Mouse (Mus musculus) forebrain, embryonic 13.5 days (tissue): ENCODE results near the gene Thada. TPM values are rescaled to one million over a fixed set of nuclear protein-coding genes. Genes with fewer than 3 reads are reported as not detected.

Experiments used
- ATAC-seq: fragments of 200-750 bp; cut with Nextera tagmentation; 2 replicates; pipeline ENCODE4 v1.8.0; 2017
- H3K27ac ChIP-seq: fragments of 300-500 bp; sonication (generic); 2 replicates; pipeline ENCODE4 v1.5.1; 2015; ENCODE audit warnings: inconsistent platforms, mild to moderate bottlenecking, moderate library complexity
- H3K27me3 ChIP-seq: fragments of 300-500 bp; sonication (generic); 2 replicates; pipeline ENCODE4 v1.6.1; 2015; ENCODE audit warnings: mild to moderate bottlenecking, inconsistent platforms
- H3K36me3 ChIP-seq: fragments of 300-500 bp; sonication (generic); 2 replicates; pipeline ENCODE4 v1.6.1; 2015; ENCODE audit warnings: mild to moderate bottlenecking, inconsistent platforms; ENCODE audit not compliant: poor library complexity, severe bottlenecking
- H3K4me1 ChIP-seq: fragments of 300-500 bp; sonication (generic); 2 replicates; pipeline ENCODE4 v1.6.1; 2015; ENCODE audit warnings: inconsistent platforms
- H3K4me2 ChIP-seq: fragments of 300-500 bp; sonication (generic); 2 replicates; pipeline ENCODE4 v1.6.1; 2015; ENCODE audit warnings: inconsistent platforms, mild to moderate bottlenecking, moderate library complexity
- H3K4me3 ChIP-seq: fragments of 300-500 bp; sonication (generic); 2 replicates; pipeline ENCODE4 v1.5.1; 2015; ENCODE audit warnings: mild to moderate bottlenecking, inconsistent platforms
- H3K9ac ChIP-seq: fragments of 300-500 bp; sonication (generic); 2 replicates; pipeline ENCODE4 v1.6.1; 2015; ENCODE audit warnings: mild to moderate bottlenecking, inconsistent platforms
- H3K9me3 ChIP-seq: fragments of 300-500 bp; sonication (generic); replicated peaks from 2 replicates; pipeline ENCODE4 v1.6.1; 2016; ENCODE audit warnings: inconsistent platforms
- WGBS: fragments of 180-500 bp; shearing (Covaris S2); methylation state at CpG from one replicate; pipeline ENCODE4 v1.1.7; 2015; 5-methylcytosine and 5-hydroxymethylcytosine counted together
- polyA plus RNA-seq: library from polyadenylated mRNA; unstranded; fragments of >200 nt; fragmentation: Nextera tagmentation; extraction: Ambion mirVana; gene quantifications from 2 replicates; pipeline ENCODE4 v1.2.1, GENCODE M21; 2015

Thada gene
- polyA plus RNA-seq, 1 experiment from 2014 or later: 6.9 TPM

- Histone ChIP-seq H3K4me3 (no peak overlapping the region), H3K27ac (no peak overlapping the region), H3K4me2 (no peak overlapping the region), H3K27me3 (no peaks in the 10 kb centered on the region), H3K4me1 (peaks cover 6% of the 10 kb centered on the region; the same call in 1 of the 2 replicates), H3K9me3 (no peaks in the 10 kb centered on the region), H3K36me3 (0 out of 2 replicates have a peak, but pooled peaks cover 11% of the 10 kb centered on the region), H3K9ac (no peak overlapping the region)
- 80% methylated on average over 6 of the region's 6 CpGs for WGBS
- ATAC-seq: no peak
Measured at GRCm38 (mm10) chr17:84330506-84330905, 135.5 kb downstream of the Thada start.

- WGBS: 91% methylated on average over 4 of the region's 4 CpGs
- Histone ChIP-seq H3K27ac (no peak overlapping the region), H3K36me3 (0 out of 2 replicates have a peak, but pooled peaks cover 9% of the 10 kb centered on the region), H3K4me2 (no peak overlapping the region), H3K27me3 (no peaks in the 10 kb centered on the region), H3K4me1 (peaks cover 6% of the 10 kb centered on the region; the same call in 1 of the 2 replicates), H3K9me3 (no peaks in the 10 kb centered on the region), H3K4me3 (no peak overlapping the region), H3K9ac (no peak overlapping the region)
- no peak for ATAC-seq
Measured at GRCm38 (mm10) chr17:84329906-84330470, 136.0 kb downstream of the Thada start.

GRCm38 (mm10) chr17:84328526-84328925, 137.5 kb downstream of the Thada start:
- Histone ChIP-seq H3K4me3 (no peak overlapping the region), H3K9me3 (no peaks in the 10 kb centered on the region), H3K27ac (no peak overlapping the region), H3K4me2 (no peak overlapping the region), H3K9ac (no peak overlapping the region), H3K36me3 (0 out of 2 replicates have a peak, but pooled peaks cover 8% of the 10 kb centered on the region), H3K27me3 (no peaks in the 10 kb centered on the region), H3K4me1 (peaks cover 6% of the 10 kb centered on the region; the same call in 1 of the 2 replicates)
- ATAC-seq: no peak
- WGBS: 85% methylated on average over 2 of the region's 2 CpGs

- H3K27me3 ChIP-seq: no peaks in the 10 kb centered on the region
- H3K4me1 ChIP-seq: peaks cover 6% of the 10 kb centered on the region; the same call in 1 of the 2 replicates
- WGBS: 85% methylated on average over 12 of the region's 12 CpGs
- H3K4me3 ChIP-seq: no peak overlapping the region
- no peak overlapping the region for H3K9ac ChIP-seq
- no peak overlapping the region for H3K4me2 ChIP-seq
- no peak for ATAC-seq
- H3K27ac ChIP-seq: no peak overlapping the region
- H3K36me3 ChIP-seq: no peaks in the 10 kb centered on the region
- H3K9me3 ChIP-seq: no peaks in the 10 kb centered on the region
Measured at GRCm38 (mm10) chr17:84327051-84327925, 138.7 kb downstream of the Thada start.

GRCm38 (mm10) chr17:84322176-84322575, 143.8 kb downstream of the Thada start:
- no peaks in the 10 kb centered on the region for H3K36me3 ChIP-seq
- no peaks in the 10 kb centered on the region for H3K27me3 ChIP-seq
- no peak overlapping the region for H3K9ac ChIP-seq
- H3K4me2 ChIP-seq: no peak overlapping the region
- no peak overlapping the region for H3K4me3 ChIP-seq
- peaks cover 7% of the 10 kb centered on the region; the same call in 1 of the 2 replicates for H3K4me1 ChIP-seq
- H3K27ac ChIP-seq: no peak overlapping the region
- 90% methylated on average over 4 of the region's 4 CpGs for WGBS
- H3K9me3 ChIP-seq: no peaks in the 10 kb centered on the region
- ATAC-seq: no peak

GRCm38 (mm10) chr17:84321351-84321750, 144.7 kb downstream of the Thada start:
- WGBS: 90% methylated on average over 5 of the region's 5 CpGs
- Histone ChIP-seq H3K4me2 (no peak overlapping the region), H3K9ac (no peak overlapping the region)

GRCm38 (mm10) chr17:84320576-84320975, 145.4 kb downstream of the Thada start:
- no peak overlapping the region for H3K9ac ChIP-seq
- H3K27me3 ChIP-seq: no peaks in the 10 kb centered on the region
- H3K4me1 ChIP-seq: peaks cover 7% of the 10 kb centered on the region; the same call in 1 of the 2 replicates
- 95% methylated on average over 1 of the region's 1 CpGs for WGBS
- ATAC-seq: no peak
- no peaks in the 10 kb centered on the region for H3K36me3 ChIP-seq
- H3K4me3 ChIP-seq: no peak overlapping the region
- H3K4me2 ChIP-seq: no peak overlapping the region
- no peaks in the 10 kb centered on the region for H3K9me3 ChIP-seq
- H3K27ac ChIP-seq: no peak overlapping the region

More at GRCm38 (mm10) chr17:84321351-84321750, 144.7 kb downstream of the Thada start:
- no peak overlapping the region for H3K27ac ChIP-seq
- H3K9me3 ChIP-seq: no peaks in the 10 kb centered on the region
- peaks cover 7% of the 10 kb centered on the region; the same call in 1 of the 2 replicates for H3K4me1 ChIP-seq
- H3K27me3 ChIP-seq: no peaks in the 10 kb centered on the region
- no peaks in the 10 kb centered on the region for H3K36me3 ChIP-seq
- ATAC-seq: no peak
- H3K4me3 ChIP-seq: no peak overlapping the region

GRCm38 (mm10) chr17:84314341-84314740, 151.7 kb downstream of the Thada start:
- WGBS: 95% methylated on average over 7 of the region's 7 CpGs

GRCm38 (mm10) chr17:84313494-84313893, 152.5 kb downstream of the Thada start:
- H3K36me3 ChIP-seq: peaks cover 13% of the 10 kb centered on the region
- no peak overlapping the region for H3K4me2 ChIP-seq
- no peaks in the 10 kb centered on the region for H3K9me3 ChIP-seq
- peaks cover 4% of the 10 kb centered on the region; the same call in 1 of the 2 replicates for H3K4me1 ChIP-seq
- no peak overlapping the region for H3K27ac ChIP-seq
- no peak overlapping the region for H3K9ac ChIP-seq
- 90% methylated on average over 6 of the region's 6 CpGs for WGBS
- no peaks in the 10 kb centered on the region for H3K27me3 ChIP-seq
- no peak for ATAC-seq
- no peak overlapping the region for H3K4me3 ChIP-seq

More at GRCm38 (mm10) chr17:84314341-84314740, 151.7 kb downstream of the Thada start:
- no peak for ATAC-seq
- H3K9ac ChIP-seq: no peak overlapping the region
- no peaks in the 10 kb centered on the region for H3K27me3 ChIP-seq
- H3K4me1 ChIP-seq: peaks cover 7% of the 10 kb centered on the region; the same call in 1 of the 2 replicates
- H3K27ac ChIP-seq: no peak overlapping the region
- H3K36me3 ChIP-seq: peaks cover 5% of the 10 kb centered on the region
- no peak overlapping the region for H3K4me2 ChIP-seq
- no peaks in the 10 kb centered on the region for H3K9me3 ChIP-seq
- H3K4me3 ChIP-seq: no peak overlapping the region

GRCm38 (mm10) chr17:84306151-84306550, 159.9 kb downstream of the Thada start:
- Histone ChIP-seq H3K4me2 (no peak overlapping the region), H3K36me3 (peaks cover 30% of the 10 kb centered on the region), H3K9me3 (no peaks in the 10 kb centered on the region), H3K4me1 (peaks cover 12% of the 10 kb centered on the region), H3K27me3 (no peaks in the 10 kb centered on the region), H3K4me3 (no peak overlapping the region), H3K9ac (no peak overlapping the region), H3K27ac (no peak overlapping the region)
- no peak for ATAC-seq
- 97% methylated on average over 1 of the region's 1 CpGs for WGBS

GRCm38 (mm10) chr17:84305074-84305473, 160.9 kb downstream of the Thada start:
- ATAC-seq: no peak
- 92% methylated on average over 5 of the region's 5 CpGs for WGBS
- Histone ChIP-seq H3K4me3 (no peak overlapping the region), H3K9ac (no peak overlapping the region), H3K4me1 (peaks cover 12% of the 10 kb centered on the region), H3K27ac (no peak overlapping the region), H3K4me2 (no peak overlapping the region), H3K36me3 (peaks cover 30% of the 10 kb centered on the region), H3K27me3 (no peaks in the 10 kb centered on the region), H3K9me3 (no peaks in the 10 kb centered on the region)

GRCm38 (mm10) chr17:84304141-84304540, 161.9 kb downstream of the Thada start:
- Histone ChIP-seq H3K27ac (no peak overlapping the region), H3K4me1 (peaks cover 12% of the 10 kb centered on the region), H3K4me3 (no peak overlapping the region), H3K9ac (no peak overlapping the region), H3K27me3 (no peaks in the 10 kb centered on the region), H3K4me2 (no peak overlapping the region), H3K9me3 (no peaks in the 10 kb centered on the region), H3K36me3 (peaks cover 24% of the 10 kb centered on the region)
- WGBS: 87% methylated on average over 5 of the region's 5 CpGs
- ATAC-seq: no peak
